Mouse (Mus musculus) midbrain, postnatal 0 days (tissue): ENCODE measurements at regions not wholly inside any gene's neighbourhood (a gene's known extent, or its start where the extent isn't known, plus 50 kb on each side); places are given as distances from the start of the nearest gene placed in this dataset.

Source experiments
- ATAC-seq: fragments of 200-750 bp; cut with Nextera tagmentation; 2 replicates; pipeline ENCODE4 v1.8.0; 2017; ENCODE audit warnings: moderate number of reproducible peaks, mild to moderate bottlenecking, moderate TSS enrichment, moderate library complexity; ENCODE audit not compliant: low FRiP score
- DNase-seq: peaks from one replicate; pipeline ENCODE4 v3.0.0-alpha.2; 2015; ENCODE audit warnings: low spot score
- H3K27ac ChIP-seq: fragments of 300-500 bp; sonication (generic); 2 replicates; pipeline ENCODE4 v1.5.1; 2014; ENCODE audit warnings: low read depth, mild to moderate bottlenecking, low read length, mixed read lengths
- H3K27me3 ChIP-seq: fragments of 300-500 bp; sonication (generic); 2 replicates; pipeline ENCODE4 v1.6.1; 2014; ENCODE audit warnings: low read length, control low read depth, mixed read lengths; ENCODE audit not compliant: insufficient read depth
- H3K36me3 ChIP-seq: fragments of 300-500 bp; sonication (generic); 2 replicates; pipeline ENCODE4 v1.6.1; 2014; ENCODE audit warnings: low read length, control low read depth, mixed read lengths; ENCODE audit not compliant: insufficient read depth
- H3K4me1 ChIP-seq: fragments of 300-500 bp; sonication (generic); 2 replicates; pipeline ENCODE4 v1.6.1; 2014; ENCODE audit warnings: mild to moderate bottlenecking, control low read depth, antibody characterized with exemption, low read length, mixed read lengths; ENCODE audit not compliant: insufficient read depth
- H3K4me2 ChIP-seq: fragments of 300-500 bp; sonication (generic); 2 replicates; pipeline ENCODE4 v1.6.1; 2014; ENCODE audit warnings: low read depth, mild to moderate bottlenecking, low read length, mixed read lengths; ENCODE audit not compliant: poor library complexity, severe bottlenecking
- H3K4me3 ChIP-seq: fragments of 300-500 bp; sonication (generic); 2 replicates; pipeline ENCODE4 v1.5.1; 2014; ENCODE audit warnings: low read depth, mild to moderate bottlenecking, low read length, moderate library complexity
- H3K9ac ChIP-seq: fragments of 300-500 bp; sonication (generic); replicated peaks from 2 replicates; pipeline ENCODE4 v1.6.1; 2014; ENCODE audit warnings: mild to moderate bottlenecking, low read length, moderate library complexity, mixed read lengths; ENCODE audit not compliant: poor library complexity, severe bottlenecking
- H3K9me3 ChIP-seq: fragments of 300-500 bp; sonication (generic); 2 replicates; pipeline ENCODE4 v1.6.1; 2016; ENCODE audit warnings: low read length, control low read depth
- CTCF ChIP-seq: IDR thresholded peaks from 2 replicates; pipeline ENCODE4 v1.5.1; 2016; ENCODE audit warnings: antibody characterized with exemption, mild to moderate bottlenecking
- WGBS: fragments of 180-500 bp; shearing (Covaris S2); extraction: QIAGEN DNeasy Blood & Tissue Kit; methylation state at CpG from one replicate; pipeline ENCODE4 v1.1.7; 2014; 5-methylcytosine and 5-hydroxymethylcytosine counted together

- no peak for TF ChIP-seq CTCF
- WGBS: 79% methylated on average over 1 of the region's 1 CpGs
- no peak overlapping the region for H3K9ac ChIP-seq
- H3K9me3 ChIP-seq: no peaks in the 10 kb centered on the region
- ATAC-seq: no peak
- H3K36me3 ChIP-seq: no peaks in the 10 kb centered on the region
- H3K4me3 ChIP-seq: no peak overlapping the region
- no peak overlapping the region for H3K27ac ChIP-seq
- no peak for DNase-seq
- H3K4me1 ChIP-seq: no peaks in the 10 kb centered on the region
- no peak overlapping the region for H3K4me2 ChIP-seq
- no peaks in the 10 kb centered on the region for H3K27me3 ChIP-seq
These were observed 874.6 kb downstream of the Kcna4 start for GRCm38 (mm10) chr2:108165085-108165484.
